8 mouse cellular contexts compared by ENCODE assay signal in the genomic region with DNA sequence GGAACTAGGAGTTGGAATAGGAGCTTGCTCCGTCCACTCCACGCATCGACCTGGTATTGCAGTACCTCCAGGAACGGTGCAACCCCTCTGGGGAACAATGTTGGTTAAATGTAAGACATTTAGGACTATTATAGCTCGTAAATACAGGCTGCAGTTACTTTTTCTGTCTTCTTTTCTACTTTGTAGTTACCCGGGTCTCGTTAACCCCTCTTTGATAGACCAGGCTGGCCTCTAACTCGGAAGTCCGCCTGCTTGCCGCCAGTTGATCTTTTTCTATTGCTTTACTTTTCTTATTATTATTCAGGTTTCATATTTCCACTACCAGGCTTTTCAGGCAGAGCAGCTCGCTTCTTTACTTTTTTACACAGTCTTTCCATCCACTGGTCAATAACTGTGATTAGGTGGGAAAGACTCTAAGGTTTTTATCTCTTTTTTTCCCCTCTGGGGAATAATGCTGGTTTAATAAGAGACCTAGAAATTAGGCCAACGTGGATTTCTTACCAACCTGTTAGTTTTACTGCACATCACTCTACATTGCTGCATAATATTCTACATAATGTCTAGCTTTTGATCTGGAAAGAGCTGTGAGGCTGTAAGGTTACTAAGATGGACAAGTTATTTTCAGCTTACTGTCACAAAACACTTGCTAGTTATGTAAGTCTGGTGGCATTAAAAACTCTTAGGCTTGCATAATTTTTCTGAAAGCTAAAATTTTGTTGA. TPM values are rescaled to one million over a fixed set of nuclear protein-coding genes. Genes with fewer than 3 reads are reported as not detected.
A peak's percentile ranks its signal among the peaks of the same experiment; 100 is the strongest.
DNase-seq lines count a peak whose midpoint lies in the region; ATAC-seq and TF ChIP-seq lines count a peak whose summit lies in the region.

No protein-coding gene starts in this region.

- TF ChIP-seq POLR2A in cerebellum, adult 2 months (IDR thresholded peaks at IDR 0.05; ENCODE audit: borderline replicate concordance, insufficient read depth, low read length) = peak; percentile 5; the same call in 1 of the 2 replicates

- H3K27ac ChIP-seq in cerebellum, adult 2 months (ENCODE audit: insufficient read depth, low read length) = no peak overlapping the region
- peak overlapping the region; percentile 96 for H3K27ac ChIP-seq in heart, embryonic 16.5 days (ENCODE audit: low read length)
- peak overlapping the region; percentile 99 for H3K27ac ChIP-seq in liver, postnatal 0 days (ENCODE audit: low read depth)

- peak; percentile 5; the same call in 1 of the 2 replicates for TF ChIP-seq EP300 in liver, postnatal 0 days (IDR thresholded peaks at IDR 0.05; ENCODE audit: low read depth)

- H3K4me1 ChIP-seq in cerebellum, adult 2 months (ENCODE audit: control insufficient read depth, insufficient read depth, low read length) = no peaks in the 10 kb centered on the region
- no peaks in the 10 kb centered on the region for H3K4me1 ChIP-seq in heart, embryonic 16.5 days (ENCODE audit: control insufficient read depth, insufficient read depth, low read length)
- H3K4me1 ChIP-seq in liver, postnatal 0 days (ENCODE audit: insufficient read depth) = 0 out of 2 replicates have a peak, but pooled peaks cover 3% of the 10 kb centered on the region

- DNase-seq in cerebellum, adult 2 months = peak in 1 of 2 experiments; percentile 34
- no peak for DNase-seq in cerebellum, postnatal 25 days
- DNase-seq in urinary bladder, postnatal 14 days (ENCODE audit: low spot score) = peak; percentile 26
- DNase-seq in urinary bladder, adult 2 months (ENCODE audit: low spot score) = no peak
- peak; percentile 37 for DNase-seq in liver, postnatal 0 days
- peak; percentile 57 for DNase-seq in skeletal muscle tissue, adult 2 months (ENCODE audit: low read depth, low spot score)
- no peak for DNase-seq in right cerebral cortex, postnatal 14 days

- WGBS in cerebellum, adult 2 months = 6% methylated on average over 12 of the region's 12 CpGs
- WGBS in heart, embryonic 16.5 days = 2% methylated on average over 12 of the region's 12 CpGs
- under 1% methylated on average over 12 of the region's 12 CpGs for WGBS in liver, postnatal 0 days (ENCODE audit: insufficient replicate concordance)

- H3K4me3 ChIP-seq in cerebellum, adult 2 months (replicated peaks; ENCODE audit: insufficient read depth, low read depth, low read length) = peak overlapping the region; percentile 48
- peak overlapping the region; percentile 59 for H3K4me3 ChIP-seq in heart, embryonic 16.5 days (ENCODE audit: low read length)
- H3K4me3 ChIP-seq in liver, postnatal 0 days (ENCODE audit: low read depth, low read length) = 0 out of 2 replicates have a peak overlapping the region, but pooled peaks have one; percentile 12

- no peaks in the 10 kb centered on the region for H3K27me3 ChIP-seq in cerebellum, adult 2 months (ENCODE audit: control insufficient read depth, insufficient read depth, low read length)
- H3K27me3 ChIP-seq in heart, embryonic 16.5 days (ENCODE audit: control insufficient read depth, insufficient read depth, low read length) = no peaks in the 10 kb centered on the region
- no peaks in the 10 kb centered on the region for H3K27me3 ChIP-seq in liver, postnatal 0 days (ENCODE audit: insufficient read depth, low read length)

- ATAC-seq in heart, embryonic 16.5 days (replicated peaks; ENCODE audit: extremely low read depth, insufficient read depth, low FRiP score) = peak; percentile 79
- peak; percentile 84 for ATAC-seq in liver, postnatal 0 days

- H3K36me3 ChIP-seq in heart, embryonic 16.5 days (ENCODE audit: control insufficient read depth, insufficient read depth) = no peaks in the 10 kb centered on the region
- H3K36me3 ChIP-seq in liver, postnatal 0 days (replicated peaks; ENCODE audit: insufficient read depth, low read length) = no peaks in the 10 kb centered on the region

- H3K4me2 ChIP-seq in heart, embryonic 16.5 days (ENCODE audit: low read depth, low read length) = peak overlapping the region; percentile 66
- H3K4me2 ChIP-seq in liver, postnatal 0 days (ENCODE audit: low read depth, low read length) = peak overlapping the region; percentile 74

- no peak for TF ChIP-seq CTCF in cerebellum, adult 2 months (IDR thresholded peaks at IDR 0.05; ENCODE audit: borderline replicate concordance, insufficient read depth, low read depth, low read length)
- TF ChIP-seq CTCF in liver, postnatal 0 days (IDR thresholded peaks at IDR 0.05; ENCODE audit: low read depth) = no peak

- no peaks in the 10 kb centered on the region for H3K9me3 ChIP-seq in heart, embryonic 16.5 days (replicated peaks; ENCODE audit: control insufficient read depth, low read length)
- no peaks in the 10 kb centered on the region for H3K9me3 ChIP-seq in liver, postnatal 0 days (ENCODE audit: low read length)

- peak overlapping the region; percentile 79 for H3K9ac ChIP-seq in heart, embryonic 16.5 days (ENCODE audit: low read length)
- H3K9ac ChIP-seq in liver, postnatal 0 days (replicated peaks) = peak overlapping the region; percentile 93

RNA-seq across cellular contexts. Expression of gene Mreg, which starts 32.4 kb away (rescaled TPM):
- 22.7 and 25.8 TPM in 2 replicates for polyA plus RNA-seq in cerebellum, adult 2 months (2012; rRNA removed)
- 23.3 and 30.0 TPM in 2 replicates for polyA plus RNA-seq in urinary bladder, adult 2 months (2012; rRNA removed)
- 9.5 and 18.8 TPM in 2 replicates for polyA plus RNA-seq in heart, embryonic 16.5 days (2015; fragmentation: Nextera tagmentation; extraction: Ambion mirVana)
- 10.0 and 10.5 TPM in 2 replicates for polyA plus RNA-seq in liver, postnatal 0 days (2015; fragmentation: Nextera tagmentation; extraction: Ambion mirVana)

RNA-seq across cellular contexts. Expression of gene Pecr, which starts 39.6 kb away (rescaled TPM):
- polyA plus RNA-seq in cerebellum, adult 2 months (2012; rRNA removed) = 6.2 and 6.8 TPM in 2 replicates
- 15.3 and 16.5 TPM in 2 replicates for polyA plus RNA-seq in urinary bladder, adult 2 months (2012; rRNA removed)
- polyA plus RNA-seq in heart, embryonic 16.5 days (2015; fragmentation: Nextera tagmentation; extraction: Ambion mirVana) = 22.9 and 23.4 TPM in 2 replicates
- polyA plus RNA-seq in liver, postnatal 0 days (2015; fragmentation: Nextera tagmentation; extraction: Ambion mirVana) = 132 and 143 TPM in 2 replicates

RNA-seq across cellular contexts. Expression of gene Tmem169, which starts 39.7 kb away (rescaled TPM):
- polyA plus RNA-seq in cerebellum, adult 2 months (2012; rRNA removed) = 16.4 and 18.3 TPM in 2 replicates
- polyA plus RNA-seq in urinary bladder, adult 2 months (2012; rRNA removed) = 0.15 and 0.21 TPM in 2 replicates
- polyA plus RNA-seq in heart, embryonic 16.5 days (2015; fragmentation: Nextera tagmentation; extraction: Ambion mirVana) = 2.0 and 3.4 TPM in 2 replicates
- polyA plus RNA-seq in liver, postnatal 0 days (2015; fragmentation: Nextera tagmentation; extraction: Ambion mirVana) = 0.22 and 0.29 TPM in 2 replicates

Comparison
In these comparisons a context has a peak if more than half of its experiments do, and no peak if none do; other contexts are left out.
1. DNase-seq: peak in urinary bladder, postnatal 14 days (single experiment), liver, postnatal 0 days (single experiment) and skeletal muscle tissue, adult 2 months (single experiment); none in cerebellum, postnatal 25 days (0 of 2), urinary bladder, adult 2 months (single experiment) and right cerebral cortex, postnatal 14 days (single experiment).
2. Peak in every context shown above with its lines, with median percentiles within 50 percentile points of each other: H3K4me3 ChIP-seq.